In the genomic region with DNA sequence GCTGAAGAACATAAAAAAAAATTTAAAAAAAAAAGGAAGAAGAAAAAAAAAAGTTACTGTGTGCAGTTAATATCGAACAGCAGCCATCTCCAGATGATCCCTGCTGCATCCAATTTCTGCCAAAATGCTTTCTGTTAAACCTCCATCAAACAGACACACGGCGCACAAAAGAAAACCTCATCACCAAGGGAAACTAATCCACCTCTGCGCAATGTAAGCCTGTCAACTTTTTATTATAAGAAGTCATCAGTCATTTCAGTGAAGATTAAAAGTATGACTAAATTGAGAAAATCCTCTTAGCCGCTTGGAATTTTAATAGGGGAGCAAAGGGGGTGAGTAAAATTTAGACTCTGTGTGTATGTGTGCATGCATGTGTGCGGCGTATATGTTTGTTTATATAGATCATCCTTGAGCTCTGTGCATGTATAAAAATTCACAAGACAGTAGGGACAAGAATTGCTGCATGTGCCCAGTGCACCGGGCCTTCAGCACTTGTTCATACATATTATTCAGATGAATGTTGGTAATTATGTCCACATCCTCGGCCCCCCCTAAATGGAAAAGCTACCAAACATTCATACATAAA, we compare ENCODE assay signal across 30 mouse cellular contexts. TPM values are rescaled to one million over a fixed set of nuclear protein-coding genes. Genes with fewer than 3 reads are reported as not detected.
DNase-seq lines count a peak whose midpoint lies in the region; ATAC-seq lines count a peak whose summit lies in the region.
"Had no signal": no experiment of that assay in that cellular context is flagged by ENCODE, and none has a peak within 500 bp of the region (broad histone marks: within the 10 kb centered on the region; RNA-seq: fewer than 3 reads in every experiment).

No protein-coding gene starts in this region.

- H3K9ac ChIP-seq in hindbrain, embryonic 14.5 days: no peak overlapping the region
- no peak overlapping the region for H3K9ac ChIP-seq in hindbrain, embryonic 11.5 days (ENCODE audit: low read depth, low read length)
- no peak overlapping the region for H3K9ac ChIP-seq in midbrain, embryonic 11.5 days (ENCODE audit: low read length)
- H3K9ac ChIP-seq in midbrain, embryonic 16.5 days (ENCODE audit: low read depth, low read length): 0 out of 2 replicates have a peak overlapping the region, but pooled peaks have one; percentile 14
- no peak overlapping the region for H3K9ac ChIP-seq in heart, embryonic 11.5 days (ENCODE audit: low read depth, low read length)
- H3K9ac ChIP-seq: forebrain, embryonic 13.5 days; kidney, embryonic 15.5 days; limb, embryonic 15.5 days; liver, embryonic 13.5 days; neural tube, embryonic 15.5 days had no signal

- no peak for ATAC-seq in hindbrain, embryonic 14.5 days (ENCODE audit: low FRiP score)
- ATAC-seq in hindbrain, embryonic 11.5 days (ENCODE audit: low FRiP score): no peak
- peak; percentile 44 for ATAC-seq in midbrain, embryonic 11.5 days (ENCODE audit: low FRiP score)
- peak; percentile 68 for ATAC-seq in midbrain, embryonic 16.5 days
- no peak for ATAC-seq in heart, embryonic 11.5 days (replicated peaks; ENCODE audit: insufficient number of reproducible peaks, low FRiP score, low TSS enrichment)
- ATAC-seq: forebrain, embryonic 13.5 days; inflammation-experienced regulatory T-cells, adult 6 months; lung, postnatal 0 days; Patski had no signal

- peaks cover 25% of the 10 kb centered on the region for H3K4me1 ChIP-seq in hindbrain, embryonic 14.5 days (replicated peaks; ENCODE audit: control insufficient read depth, insufficient read depth, low read length)
- H3K4me1 ChIP-seq in hindbrain, embryonic 11.5 days (replicated peaks; ENCODE audit: control insufficient read depth, insufficient read depth, low read length): no peaks in the 10 kb centered on the region
- peaks cover 15% of the 10 kb centered on the region for H3K4me1 ChIP-seq in midbrain, embryonic 11.5 days (ENCODE audit: control insufficient read depth, insufficient read depth, low read length)
- peaks cover 16% of the 10 kb centered on the region for H3K4me1 ChIP-seq in midbrain, embryonic 16.5 days (ENCODE audit: control insufficient read depth, insufficient read depth, low read length)
- H3K4me1 ChIP-seq in heart, embryonic 11.5 days (ENCODE audit: control insufficient read depth, insufficient read depth, low read length): no peaks in the 10 kb centered on the region
- H3K4me1 ChIP-seq: heart, embryonic 10.5 days; kidney, embryonic 15.5 days; limb, embryonic 15.5 days; liver, embryonic 13.5 days; megakaryocyte, embryonic 14.5 days had no signal

- H3K27ac ChIP-seq in hindbrain, embryonic 14.5 days: no peak overlapping the region
- no peak overlapping the region for H3K27ac ChIP-seq in hindbrain, embryonic 11.5 days (ENCODE audit: low read depth, low read length)
- peak overlapping the region; percentile 35; the same call in 1 of the 2 replicates for H3K27ac ChIP-seq in midbrain, embryonic 11.5 days (ENCODE audit: low read depth, low read length)
- H3K27ac ChIP-seq in midbrain, embryonic 16.5 days (ENCODE audit: low read length): peak overlapping the region; percentile 52; the same call in 1 of the 2 replicates
- H3K27ac ChIP-seq in heart, embryonic 11.5 days (ENCODE audit: low read depth, low read length): no peak overlapping the region
- H3K27ac ChIP-seq: forebrain, embryonic 13.5 days; heart, embryonic 10.5 days; kidney, embryonic 15.5 days; limb, embryonic 10.5 days; limb, embryonic 15.5 days; liver, embryonic 13.5 days; neural tube, embryonic 15.5 days had no signal

- H3K36me3 ChIP-seq in hindbrain, embryonic 14.5 days (replicated peaks; ENCODE audit: control insufficient read depth, insufficient read depth): no peaks in the 10 kb centered on the region
- no peaks in the 10 kb centered on the region for H3K36me3 ChIP-seq in hindbrain, embryonic 11.5 days (ENCODE audit: control insufficient read depth, insufficient read depth, low read length)
- no peaks in the 10 kb centered on the region for H3K36me3 ChIP-seq in midbrain, embryonic 11.5 days (ENCODE audit: control insufficient read depth, insufficient read depth, low read length)
- no peaks in the 10 kb centered on the region for H3K36me3 ChIP-seq in midbrain, embryonic 16.5 days (ENCODE audit: control insufficient read depth, insufficient read depth, low read length)
- no peaks in the 10 kb centered on the region for H3K36me3 ChIP-seq in heart, embryonic 11.5 days (ENCODE audit: control insufficient read depth, insufficient read depth, low read length)
- H3K36me3 ChIP-seq: heart, embryonic 10.5 days; kidney, embryonic 15.5 days; limb, embryonic 10.5 days; limb, embryonic 15.5 days; liver, embryonic 13.5 days; neural tube, embryonic 15.5 days had no signal

- DNase-seq in hindbrain, embryonic 14.5 days (ENCODE audit: low spot score): no peak
- no peak for DNase-seq in hindbrain, embryonic 11.5 days (ENCODE audit: low spot score)
- DNase-seq in brain, adult 2 months (ENCODE audit: low read depth, low spot score): peak; percentile 11
- peak; percentile 88 for DNase-seq in midbrain, embryonic 11.5 days (ENCODE audit: low spot score, missing footprints)
- no peak for DNase-seq in left cerebral cortex, adult 9 months (ENCODE audit: low spot score in 2 of 2)
- DNase-seq: adrenal gland, postnatal 14 days; cerebellum, adult 18-20 months; cerebellum, postnatal 10 days; gastrocnemius, postnatal 14 days; heart, postnatal 36 days; kidney, adult 11 months; kidney, postnatal 25 days; liver, embryonic 13.5 days; lung, adult 18-20 months; lung, postnatal 4 days; right cerebral cortex, adult 18-20 months; spleen, adult 18-20 months; thymus, postnatal 14 days had no signal

- H3K4me2 ChIP-seq in hindbrain, embryonic 14.5 days (replicated peaks): peak overlapping the region; percentile 1; the same call in 1 of the 2 replicates
- no peak overlapping the region for H3K4me2 ChIP-seq in hindbrain, embryonic 11.5 days (replicated peaks; ENCODE audit: low read depth, low read length)
- peak overlapping the region; percentile 4; the same call in 1 of the 2 replicates for H3K4me2 ChIP-seq in midbrain, embryonic 11.5 days
- H3K4me2 ChIP-seq in midbrain, embryonic 16.5 days (ENCODE audit: low read length): peak overlapping the region; percentile 31
- H3K4me2 ChIP-seq in heart, embryonic 11.5 days: no peak overlapping the region
- H3K4me2 ChIP-seq: forebrain, embryonic 13.5 days; kidney, embryonic 15.5 days; limb, embryonic 15.5 days; liver, embryonic 13.5 days; neural tube, embryonic 15.5 days had no signal

- no peak overlapping the region for H3K4me3 ChIP-seq in hindbrain, embryonic 14.5 days (replicated peaks; ENCODE audit: low read length)
- no peak overlapping the region for H3K4me3 ChIP-seq in hindbrain, embryonic 11.5 days (ENCODE audit: low read depth, low read length)
- H3K4me3 ChIP-seq in midbrain, embryonic 11.5 days (ENCODE audit: low read depth, low read length): no peak overlapping the region
- peak overlapping the region; percentile 18 for H3K4me3 ChIP-seq in midbrain, embryonic 16.5 days (ENCODE audit: low read depth, low read length)
- H3K4me3 ChIP-seq in heart, embryonic 11.5 days (ENCODE audit: low read depth, low read length): no peak overlapping the region
- H3K4me3 ChIP-seq: forebrain, embryonic 13.5 days; heart, embryonic 10.5 days; kidney, embryonic 15.5 days; limb, embryonic 10.5 days; limb, embryonic 15.5 days; liver, embryonic 13.5 days; megakaryocyte, embryonic 14.5 days; neural tube, embryonic 15.5 days had no signal

- no peaks in the 10 kb centered on the region for H3K9me3 ChIP-seq in hindbrain, embryonic 14.5 days (ENCODE audit: control insufficient read depth, low read length)
- no peaks in the 10 kb centered on the region for H3K9me3 ChIP-seq in hindbrain, embryonic 11.5 days (ENCODE audit: control insufficient read depth, low read length)
- H3K9me3 ChIP-seq in midbrain, embryonic 11.5 days (ENCODE audit: control insufficient read depth, low read length): no peaks in the 10 kb centered on the region
- no peaks in the 10 kb centered on the region for H3K9me3 ChIP-seq in midbrain, embryonic 16.5 days (replicated peaks; ENCODE audit: control insufficient read depth, low read length, poor library complexity, severe bottlenecking)
- H3K9me3 ChIP-seq in heart, embryonic 11.5 days (replicated peaks; ENCODE audit: control insufficient read depth, low read length): no peaks in the 10 kb centered on the region
- H3K9me3 ChIP-seq: forebrain, embryonic 13.5 days; heart, embryonic 10.5 days; kidney, embryonic 15.5 days; limb, embryonic 10.5 days; limb, embryonic 15.5 days; liver, embryonic 13.5 days; neural tube, embryonic 15.5 days had no signal

- WGBS in hindbrain, embryonic 14.5 days: 58% methylated on average over 9 of the region's 9 CpGs
- 85% methylated on average over 9 of the region's 9 CpGs for WGBS in hindbrain, embryonic 11.5 days
- WGBS in midbrain, embryonic 11.5 days: 27% methylated on average over 9 of the region's 9 CpGs
- 18% methylated on average over 9 of the region's 9 CpGs for WGBS in midbrain, embryonic 16.5 days
- WGBS in heart, embryonic 11.5 days (ENCODE audit: insufficient replicate concordance): 81% methylated on average over 9 of the region's 9 CpGs

- no peaks in the 10 kb centered on the region for H3K27me3 ChIP-seq in hindbrain, embryonic 14.5 days (ENCODE audit: control insufficient read depth, insufficient read depth, low read length)
- H3K27me3 ChIP-seq in hindbrain, embryonic 11.5 days (ENCODE audit: control insufficient read depth, insufficient read depth, low read length): no peaks in the 10 kb centered on the region
- H3K27me3 ChIP-seq in midbrain, embryonic 11.5 days (ENCODE audit: control insufficient read depth, insufficient read depth, low read length): no peaks in the 10 kb centered on the region
- no peaks in the 10 kb centered on the region for H3K27me3 ChIP-seq in midbrain, embryonic 16.5 days (ENCODE audit: control insufficient read depth, insufficient read depth, low read depth, low read length)
- H3K27me3 ChIP-seq in heart, embryonic 11.5 days (ENCODE audit: control insufficient read depth, insufficient read depth, low read length): no peaks in the 10 kb centered on the region
- H3K27me3 ChIP-seq: kidney, embryonic 15.5 days; limb, embryonic 15.5 days; liver, embryonic 13.5 days; megakaryocyte, embryonic 14.5 days; neural tube, embryonic 15.5 days; Patski had no signal

RNA-seq across cellular contexts. Expression of a gene that starts 1.2 kb away (rescaled TPM):
- 69.3 and 86.5 TPM in 2 replicates for polyA plus RNA-seq in hindbrain, embryonic 14.5 days (2014; fragmentation: Nextera tagmentation; extraction: Ambion mirVana)
- polyA plus RNA-seq in hindbrain, embryonic 11.5 days (2014; fragmentation: Nextera tagmentation; extraction: Ambion mirVana): 13.1 and 15.4 TPM in 2 replicates
- polyA plus RNA-seq in midbrain, embryonic 11.5 days (2014; fragmentation: Nextera tagmentation; extraction: Ambion mirVana): 48.6 and 50.4 TPM in 2 replicates
- polyA plus RNA-seq in midbrain, embryonic 16.5 days (2015; fragmentation: Nextera tagmentation; extraction: Ambion mirVana): 164 and 191 TPM in 2 replicates
- polyA plus RNA-seq in heart, embryonic 11.5 days (2014; fragmentation: Nextera tagmentation; extraction: Ambion mirVana): 1.0 and 1.8 TPM in 2 replicates
- polyA plus RNA-seq: inflammation-experienced regulatory T-cells, adult 6 months; Patski had no signal

Comparison
In these comparisons a context has a peak if more than half of its experiments do, and no peak if none do; other contexts are left out.
1. H3K4me2 ChIP-seq: peak in hindbrain, embryonic 14.5 days (single experiment), midbrain, embryonic 11.5 days (single experiment) and midbrain, embryonic 16.5 days (single experiment); none in hindbrain, embryonic 11.5 days (single experiment) and heart, embryonic 11.5 days (single experiment).
2. ATAC-seq: peak in midbrain, embryonic 11.5 days (single experiment) and midbrain, embryonic 16.5 days (single experiment); none in hindbrain, embryonic 14.5 days (single experiment), hindbrain, embryonic 11.5 days (single experiment) and heart, embryonic 11.5 days (single experiment).
3. DNase-seq: peak in brain, adult 2 months (single experiment) and midbrain, embryonic 11.5 days (single experiment); none in hindbrain, embryonic 14.5 days (single experiment), hindbrain, embryonic 11.5 days (single experiment) and left cerebral cortex, adult 9 months (0 of 2).
4. H3K27ac ChIP-seq: peak in midbrain, embryonic 11.5 days (single experiment) and midbrain, embryonic 16.5 days (single experiment); none in hindbrain, embryonic 14.5 days (single experiment), hindbrain, embryonic 11.5 days (single experiment) and heart, embryonic 11.5 days (single experiment).